Mouse (Mus musculus): ENCODE measurements around the gene Zc3h10.
"Not testable (repeated sequence)": the region's sequence is repeated elsewhere in the genome, so short reads cannot be mapped to it uniquely, and the experiment has no call there.

The Zc3h10 gene

GRCm38 (mm10) chr10:128555567-128555966, 8.0 kb upstream of the Zc3h10 start:
- DNase-seq (ENCODE audit: low read depth, low spot score), result not testable (repeated sequence)

DNA sequence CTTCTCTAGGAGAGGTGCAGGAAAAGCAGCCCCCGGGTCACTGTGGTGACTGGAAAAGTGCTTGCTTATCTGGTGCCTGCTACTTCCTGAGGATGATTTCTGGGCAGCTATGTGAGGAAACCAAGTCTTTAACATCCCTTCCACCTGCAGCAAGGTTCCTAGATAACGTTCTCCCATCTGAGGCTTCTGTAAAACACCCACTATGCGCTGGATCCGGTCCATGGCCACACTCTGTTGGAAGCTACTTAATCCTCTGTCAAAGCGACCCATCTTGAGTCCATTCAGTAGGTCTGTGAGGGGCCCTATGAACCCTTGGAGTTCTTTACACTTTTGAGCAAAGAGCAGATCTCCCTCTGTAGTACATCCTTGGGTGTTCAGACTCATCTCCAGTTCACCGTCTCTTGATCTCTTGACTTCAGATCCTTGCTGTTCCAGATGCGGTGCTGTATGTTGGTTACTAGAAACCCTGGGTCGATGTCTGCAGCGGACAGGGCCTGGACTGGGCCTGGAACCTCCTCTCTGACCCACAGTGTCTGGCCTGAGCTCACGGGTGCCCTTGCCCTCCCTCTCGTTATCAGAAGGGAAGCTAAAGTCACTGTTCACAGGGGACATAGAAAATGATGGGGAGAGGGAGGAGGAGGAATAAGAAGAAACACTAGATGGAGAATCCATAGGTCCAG, 2.7 kb upstream of the Zc3h10 start:
- not testable (repeated sequence) for DNase-seq (ENCODE audit: low read depth, low spot score)

- DNase-seq (ENCODE audit: low read depth, low spot score), result not testable (repeated sequence)
These were observed 2.1 kb upstream of the Zc3h10 start for GRCm38 (mm10) chr10:128549682-128550057.

GRCm38 (mm10) chr10:128548947-128549681, 1.5 kb upstream of the Zc3h10 start, which contains the start of gene Rpl41:
Gene Rpl41, minus strand, starts transcription at chr10:128549305.
- peak; percentile 74 for DNase-seq (ENCODE audit: low read depth, low spot score)

DNA sequence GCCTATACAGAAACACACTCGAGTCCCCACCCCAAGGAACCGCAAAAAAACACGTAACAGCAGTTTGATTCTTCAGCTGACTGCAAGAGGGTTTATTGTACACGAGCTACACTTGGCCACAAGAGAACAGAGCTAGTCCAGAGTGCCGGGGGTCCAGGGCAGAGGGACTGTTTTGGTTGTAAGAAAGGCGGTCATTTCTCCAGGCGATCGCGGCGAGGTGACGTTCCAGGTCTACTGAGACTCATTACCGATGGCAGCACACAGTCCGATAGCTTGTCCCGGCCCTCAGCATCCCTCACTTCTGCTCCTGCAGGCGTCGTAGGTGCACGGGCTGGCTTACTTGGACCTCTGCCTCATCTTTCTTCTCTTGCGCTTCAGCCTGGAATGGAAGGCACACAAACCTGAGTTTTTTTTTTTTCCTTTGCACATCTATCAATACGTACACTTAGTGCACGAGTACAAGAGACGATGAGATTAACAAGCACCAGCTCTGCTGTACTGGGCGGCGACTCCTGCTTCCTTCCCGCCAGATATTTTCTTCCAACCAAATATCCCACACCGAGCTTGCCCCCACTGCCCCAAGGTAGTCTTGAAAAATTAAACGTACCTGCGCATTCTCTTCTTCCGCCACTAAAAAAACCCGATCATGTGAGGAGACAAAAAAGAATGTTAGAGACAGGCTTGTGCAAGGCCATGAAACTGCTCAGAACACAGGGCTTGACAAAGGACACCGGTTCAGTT, 647 bp upstream of the Zc3h10 start:
- not testable (repeated sequence) for DNase-seq (ENCODE audit: low read depth, low spot score)

- no peak for DNase-seq (ENCODE audit: low read depth, low spot score)
These were observed 787 bp downstream of the Zc3h10 start for GRCm38 (mm10) chr10:128546787-128547186.

DNA sequence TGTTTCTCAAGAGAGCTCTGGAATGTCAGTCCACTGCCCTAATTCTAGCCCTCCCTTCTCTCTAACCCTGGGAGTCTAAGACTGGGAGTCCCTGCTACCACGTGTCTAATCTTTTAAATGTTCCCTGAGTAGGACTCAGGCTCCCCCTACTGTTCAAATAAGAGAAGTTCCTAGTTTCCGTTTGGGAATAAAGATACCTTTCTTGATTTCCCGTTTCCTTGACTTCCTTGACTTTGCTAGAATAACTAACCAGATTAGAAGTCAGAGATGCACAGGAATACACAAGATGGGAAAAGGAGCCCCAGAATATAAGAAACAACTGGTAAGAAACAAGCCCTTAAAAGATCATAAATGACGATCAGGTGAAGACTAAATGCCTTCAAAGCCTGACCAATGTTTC, 1.2 kb downstream of the Zc3h10 start:
- DNase-seq (ENCODE audit: low read depth, low spot score), result no peak

GRCm38 (mm10) chr10:128545570-128545898, 2.0 kb downstream of the Zc3h10 start:
- DNase-seq (ENCODE audit: low read depth, low spot score), result no peak

DNA sequence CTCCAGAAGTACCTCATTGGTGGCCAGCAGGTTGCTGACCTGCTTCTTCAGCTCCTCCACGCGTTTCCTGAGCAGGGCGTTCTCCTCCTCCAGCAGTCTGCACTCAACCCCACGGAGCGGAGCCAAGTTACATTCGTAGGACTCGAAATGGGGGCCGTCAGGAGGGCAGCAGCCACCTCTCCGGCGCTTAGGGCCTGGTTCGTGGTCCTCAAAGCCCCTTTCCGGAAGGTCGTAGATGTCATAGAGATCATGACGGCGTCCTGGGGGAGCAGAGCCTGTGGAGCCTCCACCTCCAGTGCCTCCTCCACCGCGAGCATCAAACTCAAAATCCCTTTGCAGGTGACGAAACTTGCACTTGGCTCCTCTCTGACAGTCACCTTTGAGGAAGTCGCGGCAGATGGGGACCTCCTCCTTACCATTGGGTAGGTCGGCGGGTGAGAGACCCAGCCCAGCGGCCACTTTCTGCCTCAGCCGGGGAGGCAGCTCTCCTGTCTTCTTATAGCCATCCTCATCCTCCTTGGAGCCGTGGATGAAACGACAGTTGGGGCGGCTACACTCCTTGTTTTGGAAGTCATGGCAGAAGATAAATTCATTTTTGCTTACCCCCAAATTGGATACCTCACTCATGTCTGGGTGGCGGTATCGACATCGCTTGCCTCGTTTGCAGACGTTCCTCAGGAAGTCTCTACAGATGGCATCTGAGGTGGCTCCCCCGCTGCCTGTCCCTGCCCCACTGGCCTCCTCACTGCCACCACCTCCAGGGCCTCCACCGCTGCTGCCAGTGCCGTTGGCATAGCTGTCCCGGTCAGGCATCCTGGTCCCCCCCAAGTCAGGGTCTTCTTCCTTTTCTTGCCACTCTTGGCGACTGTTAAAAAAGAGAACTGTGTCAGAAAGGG, 2.7 kb downstream of the Zc3h10 start:
- DNase-seq (ENCODE audit: low read depth, low spot score), result no peak

- DNase-seq (ENCODE audit: low read depth, low spot score), result no peak
These were observed 3.4 kb downstream of the Zc3h10 start for GRCm38 (mm10) chr10:128544151-128544657.

DNA sequence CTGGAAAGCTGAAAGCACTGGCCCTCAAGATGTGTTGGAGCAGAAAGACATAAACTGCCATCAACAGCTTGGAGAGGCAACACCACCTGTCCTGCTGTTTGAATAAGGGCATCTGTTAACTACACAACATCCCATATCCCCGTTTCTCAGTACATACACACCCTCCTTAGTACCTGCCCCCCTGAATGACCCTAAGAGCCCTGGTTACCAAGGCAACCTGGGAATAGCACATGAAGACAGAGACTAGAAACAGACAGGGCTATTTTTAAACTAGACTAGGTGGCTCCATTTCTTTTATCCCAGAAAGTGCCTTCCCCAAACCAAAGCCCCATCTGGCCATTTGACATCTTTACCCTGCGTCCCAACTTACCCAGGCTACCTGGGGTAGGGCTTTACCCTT, 4.5 kb downstream of the Zc3h10 start:
- DNase-seq (ENCODE audit: low read depth, low spot score), result no peak

DNA sequence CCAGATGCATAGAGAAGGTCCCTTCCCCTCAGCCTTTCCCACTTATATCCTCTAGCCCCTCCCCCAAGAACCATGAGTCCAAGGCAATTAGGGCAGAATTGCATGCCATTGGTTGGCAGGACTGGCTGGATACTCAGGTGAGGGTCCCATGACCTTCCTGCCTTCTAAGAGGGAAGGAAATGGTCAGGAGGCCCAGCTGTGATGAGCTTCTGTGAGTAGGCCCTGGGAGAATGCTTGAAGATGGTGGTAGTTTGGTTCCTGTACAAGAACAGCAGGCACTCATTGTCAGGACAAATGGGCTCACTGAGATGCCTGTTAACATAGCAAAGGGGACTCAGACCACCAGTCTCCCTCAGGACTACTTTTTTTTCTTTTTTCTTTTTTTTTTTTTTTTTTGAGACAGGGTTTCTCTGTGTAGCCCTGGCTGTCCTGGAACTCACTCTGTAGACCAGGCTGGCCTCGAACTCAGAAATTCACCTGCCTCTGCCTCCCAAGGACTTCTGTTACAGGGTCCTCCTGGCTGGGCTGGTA, 9.2 kb downstream of the Zc3h10 start:
- no peak for DNase-seq (ENCODE audit: low read depth, low spot score)

- DNase-seq (ENCODE audit: low read depth, low spot score), result peak; percentile 77
These were observed 11.2 kb downstream of the Zc3h10 start for GRCm38 (mm10) chr10:128536266-128536940.

- no peak for DNase-seq (ENCODE audit: low read depth, low spot score)
These were observed 11.8 kb downstream of the Zc3h10 start for GRCm38 (mm10) chr10:128535624-128536265.

DNA sequence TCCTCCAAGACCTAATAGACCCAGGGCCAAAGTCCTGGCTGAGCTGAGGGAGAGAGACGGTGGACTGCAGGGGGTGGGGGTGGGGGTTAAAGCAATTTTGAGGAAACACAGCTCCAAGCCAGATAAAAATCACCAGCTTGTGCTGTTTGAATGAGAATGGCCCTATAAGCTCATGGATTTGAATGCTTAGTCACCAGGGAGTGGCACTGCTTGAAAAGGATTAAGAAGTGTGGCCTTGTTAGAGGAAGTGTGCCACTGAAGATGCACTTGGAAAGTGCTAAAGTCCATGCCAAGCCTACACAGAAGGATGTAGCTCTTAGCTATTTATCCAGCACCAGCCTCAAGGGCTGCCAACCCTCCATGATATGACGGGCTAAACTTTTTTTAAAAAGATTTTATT, 12.4 kb downstream of the Zc3h10 start:
- DNase-seq (ENCODE audit: low read depth, low spot score), result no peak

DNA sequence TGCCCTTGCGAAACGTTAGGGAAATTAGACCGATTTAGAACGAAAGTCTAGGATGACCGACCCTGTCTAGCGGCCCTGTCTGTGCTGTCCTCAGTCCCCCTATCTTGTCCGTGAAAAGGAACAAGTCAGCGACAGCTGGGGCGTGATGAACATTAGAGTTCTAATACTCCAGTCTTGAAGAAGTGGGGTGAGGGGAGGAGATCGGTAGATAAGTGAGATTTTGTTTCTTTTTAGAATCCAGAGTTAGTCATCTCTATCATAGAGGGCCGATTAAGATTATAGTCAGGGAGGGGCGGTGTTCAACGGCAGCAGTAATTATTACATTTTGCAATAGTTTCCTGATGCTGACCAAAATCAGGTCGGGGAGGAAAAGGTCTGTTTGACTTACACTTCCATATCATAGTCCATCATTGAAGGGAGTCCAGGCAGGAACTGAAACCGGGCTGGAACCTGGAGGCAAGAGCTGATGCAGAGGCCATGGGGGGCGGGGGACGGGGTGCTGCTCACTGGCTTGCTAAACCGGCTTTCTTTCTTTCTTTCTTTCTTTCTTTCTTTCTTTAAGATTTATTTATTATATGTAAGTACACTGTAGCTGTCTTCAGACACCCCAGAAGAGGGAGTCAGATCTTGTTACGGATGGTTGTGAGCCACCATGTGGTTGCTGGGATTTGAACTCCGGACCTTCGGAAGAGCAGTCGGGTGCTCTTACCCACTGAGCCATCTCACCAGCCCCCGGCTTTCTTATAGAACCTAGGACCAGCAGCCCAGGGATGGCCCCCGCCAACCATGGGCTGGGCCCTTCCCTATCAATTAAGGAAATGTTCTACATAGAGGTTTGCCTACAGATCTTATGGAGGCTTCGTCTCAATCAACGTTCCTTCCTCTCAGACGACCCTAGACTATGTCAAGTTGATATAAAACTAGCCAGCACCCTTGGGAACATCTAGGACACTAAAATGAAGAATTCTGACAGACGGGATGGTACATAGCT, 20.9 kb downstream of the Zc3h10 start:
- no peak for DNase-seq (ENCODE audit: low read depth, low spot score)

DNA sequence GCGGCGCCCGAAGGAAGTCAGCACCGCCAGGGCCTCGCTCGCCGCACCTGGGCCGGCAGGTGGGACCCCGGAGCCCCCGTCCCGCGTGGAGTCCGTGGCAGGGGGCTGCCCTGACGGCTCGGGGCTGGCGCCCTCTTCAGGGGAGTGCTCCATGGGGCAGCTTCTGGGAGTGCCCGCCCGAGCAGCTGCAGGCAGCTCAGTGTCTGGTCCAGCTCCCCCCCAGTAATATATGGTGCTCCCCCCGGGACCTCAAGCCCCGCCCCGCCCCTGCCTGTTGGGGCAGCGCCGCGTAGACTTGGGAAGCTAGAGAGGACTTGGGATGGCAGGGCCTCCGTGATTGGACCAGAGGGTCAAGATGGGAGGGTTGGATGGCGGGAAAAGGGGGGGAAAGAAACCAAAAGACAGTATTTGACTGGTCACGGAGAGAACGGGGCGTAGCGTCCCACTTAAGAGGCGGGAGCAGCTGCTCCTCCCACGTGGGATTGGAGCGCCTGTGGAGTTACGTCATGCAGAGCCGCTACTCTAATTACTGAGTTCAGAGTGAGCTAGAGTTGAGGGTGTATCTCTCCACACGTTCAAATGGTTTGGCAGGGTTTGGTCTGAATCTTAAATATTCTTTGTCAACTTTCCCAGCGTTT, 21.8 kb downstream of the Zc3h10 start, which contains the start of gene Esyt1:
Gene Esyt1, minus strand, starts transcription at position 201 of the 638 bp plus-strand sequence.
- peak; percentile 92 for DNase-seq (ENCODE audit: low read depth, low spot score)

Data from WW6 (cell line).